Mouse (Mus musculus): Measurements from ENCODE around the gene Tmem94. TPM values are rescaled to one million over a fixed set of nuclear protein-coding genes. Genes with fewer than 3 reads are reported as not detected.
A peak's percentile ranks its signal among the peaks of the same experiment; 100 is the strongest.

Gene Tmem94
- total and polyA plus RNA-seq, 3 experiments = 23.2 to 64.4 (median 38.9) TPM

DNA sequence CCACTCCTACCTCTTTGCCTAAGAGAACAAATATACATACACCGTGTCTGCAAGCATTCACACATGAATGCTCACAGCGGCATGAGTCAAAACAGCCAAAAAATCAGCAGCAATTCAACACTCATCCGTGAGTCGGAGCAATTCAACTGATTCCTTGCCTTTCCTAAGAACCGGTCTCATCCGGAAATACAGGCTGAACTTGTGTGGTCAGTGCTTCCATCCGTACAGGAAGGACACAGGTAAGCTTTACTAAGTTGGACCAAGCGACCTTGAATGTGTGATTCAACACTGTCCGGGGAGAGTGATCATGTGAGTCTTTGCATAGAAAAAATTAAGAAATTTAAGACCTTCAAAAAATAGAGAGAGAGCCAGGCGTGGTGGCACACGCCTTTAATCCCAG, 24.2 kb upstream of the Tmem94 start:
- Histone ChIP-seq H3K27me3 (ENCODE audit: control insufficient read depth in 1 of 2, insufficient read depth in 2 of 2, low read length in 2 of 2) (no peaks in the 10 kb centered on the region; a peak in 1 of 4 replicates), H3K79me2 (ENCODE audit: control insufficient read depth, insufficient read depth, low read length, poor library complexity) (no peaks in the 10 kb centered on the region), H3K4me3 (ENCODE audit: control insufficient read depth in 1 of 2, insufficient read depth in 1 of 2, low read depth in 2 of 2, low read length in 2 of 2) (no peak overlapping the region), H3K9ac (ENCODE audit: control insufficient read depth, low read depth, low read length, poor library complexity, severe bottlenecking) (no peak overlapping the region), H3K4me1 (ENCODE audit: control insufficient read depth in 1 of 2, insufficient read depth in 2 of 2, low read length in 2 of 2) (peaks cover 3 to 9% of the 10 kb centered on the region in 2 experiments; a peak in 3 of 4 replicates), H3K27ac (ENCODE audit: control insufficient read depth, low read depth, low read length) (no peak overlapping the region), H3K9me3 (replicated peaks; ENCODE audit: insufficient read depth, low read length) (no peaks in the 10 kb centered on the region), H3K36me3 (ENCODE audit: control insufficient read depth in 1 of 2, insufficient read depth in 2 of 2, low read length in 2 of 2) (peaks cover 0 to 2% of the 10 kb centered on the region in 2 experiments; a peak in 2 of 4 replicates)
- DNase-seq (ENCODE audit: low read depth, low spot score) = no peak
- no peak for TF ChIP-seq MYC (IDR thresholded peaks at IDR 0.05; ENCODE audit: low read depth, low read length)
- TF ChIP-seq JUND (IDR thresholded peaks at IDR 0.05; ENCODE audit: low read depth, low read length) = no peak
- TF ChIP-seq RCOR1 (IDR thresholded peaks at IDR 0.05; ENCODE audit: low read depth, low read length) = no peak
- no peak for TF ChIP-seq POLR2AphosphoS5 (IDR thresholded peaks at IDR 0.05; ENCODE audit: borderline replicate concordance, low read depth, low read length)
- no peak for TF ChIP-seq EP300 (IDR thresholded peaks at IDR 0.05; ENCODE audit: low read depth in 1 of 2, low read length in 2 of 2)

DNA sequence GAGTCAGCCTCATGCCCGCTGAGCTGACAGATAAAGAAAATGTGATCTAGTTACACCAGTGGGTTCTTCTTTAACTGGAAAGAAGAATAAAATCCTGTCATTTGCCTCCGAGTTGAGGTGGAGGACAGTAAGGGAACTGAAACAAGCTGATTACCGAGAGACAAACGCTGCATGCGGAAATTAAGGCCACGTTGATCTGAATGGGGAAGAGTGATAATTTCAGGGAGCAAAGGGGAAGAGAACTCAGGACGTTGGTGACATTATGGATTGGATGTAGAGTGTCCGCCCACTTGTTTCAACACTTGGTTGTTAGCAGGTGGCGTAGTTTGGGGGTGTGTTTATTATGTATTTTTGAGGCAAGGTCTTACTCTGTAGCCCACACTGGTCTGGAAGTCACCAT, 22.3 kb upstream of the Tmem94 start:
- Histone ChIP-seq H3K79me2 (ENCODE audit: control insufficient read depth, insufficient read depth, low read length, poor library complexity) (no peaks in the 10 kb centered on the region), H3K9ac (ENCODE audit: control insufficient read depth, low read depth, low read length, poor library complexity, severe bottlenecking) (peak overlapping the region; percentile 23; the same call in 1 of the 2 replicates), H3K4me3 (ENCODE audit: control insufficient read depth in 1 of 2, insufficient read depth in 1 of 2, low read depth in 2 of 2, low read length in 2 of 2) (peak overlapping the region; percentile 6 to 8; a peak in 2 of 4 replicates), H3K27me3 (ENCODE audit: control insufficient read depth in 1 of 2, insufficient read depth in 2 of 2, low read length in 2 of 2) (no peaks in the 10 kb centered on the region; a peak in 1 of 4 replicates), H3K36me3 (ENCODE audit: control insufficient read depth in 1 of 2, insufficient read depth in 2 of 2, low read length in 2 of 2) (peaks cover 0 to 6% of the 10 kb centered on the region in 2 experiments; a peak in 2 of 4 replicates), H3K9me3 (replicated peaks; ENCODE audit: insufficient read depth, low read length) (no peaks in the 10 kb centered on the region), H3K27ac (ENCODE audit: control insufficient read depth, low read depth, low read length) (0 out of 2 replicates have a peak overlapping the region, but pooled peaks have one; percentile 9), H3K4me1 (ENCODE audit: control insufficient read depth in 1 of 2, insufficient read depth in 2 of 2, low read length in 2 of 2) (peaks cover 6 to 21% of the 10 kb centered on the region in 2 experiments)
- peak; percentile 75 for DNase-seq (ENCODE audit: low read depth, low spot score)
- TF ChIP-seq MYC (IDR thresholded peaks at IDR 0.05; ENCODE audit: low read depth, low read length) (peak; percentile 67; the same call in 1 of the 2 replicates), TAL1 (IDR thresholded peaks at IDR 0.05; ENCODE audit: low read length) (no peak), E2F4 (IDR thresholded peaks at IDR 0.05; ENCODE audit: borderline replicate concordance, low read depth, low read length) (no peak), CHD2 (IDR thresholded peaks at IDR 0.05; ENCODE audit: low read length) (no peak), CHD1 (IDR thresholded peaks at IDR 0.05; ENCODE audit: low read depth, low read length) (no peak), HCFC1 (IDR thresholded peaks at IDR 0.05; ENCODE audit: low read depth, low read length) (no peak), TBP (IDR thresholded peaks at IDR 0.05; ENCODE audit: low read depth, low read length) (peak; percentile 56; the same call in 1 of the 2 replicates), MAZ (IDR thresholded peaks at IDR 0.05; ENCODE audit: low read depth, low read length) (no peak), USF1 (IDR thresholded peaks at IDR 0.05; ENCODE audit: low read depth, low read length) (no peak), ZKSCAN1 (IDR thresholded peaks at IDR 0.05; ENCODE audit: low read depth, low read length) (no peak), KAT2A (conservative IDR thresholded peaks at IDR 0.05; ENCODE audit: low read depth, low read length) (no peak), USF2 (IDR thresholded peaks at IDR 0.05; ENCODE audit: borderline replicate concordance in 1 of 2, insufficient read depth in 1 of 2, low read depth in 1 of 2, low read length in 2 of 2) (no peak), ZMIZ1 (IDR thresholded peaks at IDR 0.05; ENCODE audit: low read depth, low read length) (no peak), MXI1 (IDR thresholded peaks at IDR 0.05; ENCODE audit: low read depth, low read length) (peak; percentile 31; the same call in 1 of the 2 replicates), NRF1 (IDR thresholded peaks at IDR 0.05; ENCODE audit: insufficient read depth, low read depth, low read length, poor library complexity, severe bottlenecking) (no peak), EP300 (IDR thresholded peaks at IDR 0.05; ENCODE audit: low read depth in 1 of 2, low read length in 2 of 2) (peak; percentile 66), GATA1 (IDR thresholded peaks at IDR 0.05; ENCODE audit: low read depth, low read length) (peak; percentile 51), POLR2AphosphoS5 (IDR thresholded peaks at IDR 0.05; ENCODE audit: borderline replicate concordance, low read depth, low read length) (no peak), CTCF (IDR thresholded peaks at IDR 0.05 in 2 of 3, conservative IDR thresholded peaks at IDR 0.05 in 1 of 3; ENCODE audit: control insufficient read depth in 1 of 3, insufficient read depth in 1 of 3, low read depth in 2 of 3, low read length in 3 of 3, poor library complexity in 1 of 3, severe bottlenecking in 1 of 3) (no peak), TCF12 (IDR thresholded peaks at IDR 0.05; ENCODE audit: low read depth, low read length) (peak; percentile 38; the same call in 1 of the 2 replicates), MAFK (IDR thresholded peaks at IDR 0.05; ENCODE audit: borderline replicate concordance, low read depth, low read length) (no peak), GABPA (IDR thresholded peaks at IDR 0.05; ENCODE audit: low read depth, low read length) (no peak), MAX (IDR thresholded peaks at IDR 0.05; ENCODE audit: low read length) (no peak), RAD21 (IDR thresholded peaks at IDR 0.05; ENCODE audit: low read depth, low read length) (no peak), POLR2AphosphoS2 (IDR thresholded peaks at IDR 0.05; ENCODE audit: low read length) (no peak), SIN3A (IDR thresholded peaks at IDR 0.05; ENCODE audit: low read length) (peak; percentile 37; the same call in 1 of the 2 replicates), ELF1 (IDR thresholded peaks at IDR 0.05; ENCODE audit: low read depth, low read length) (no peak), NELFE (IDR thresholded peaks at IDR 0.05; ENCODE audit: low read depth, low read length) (no peak), ZC3H11A (IDR thresholded peaks at IDR 0.05; ENCODE audit: low read depth, low read length) (no peak)
